ENCODE assay signal across 13 mouse cellular contexts in the genomic region with DNA sequence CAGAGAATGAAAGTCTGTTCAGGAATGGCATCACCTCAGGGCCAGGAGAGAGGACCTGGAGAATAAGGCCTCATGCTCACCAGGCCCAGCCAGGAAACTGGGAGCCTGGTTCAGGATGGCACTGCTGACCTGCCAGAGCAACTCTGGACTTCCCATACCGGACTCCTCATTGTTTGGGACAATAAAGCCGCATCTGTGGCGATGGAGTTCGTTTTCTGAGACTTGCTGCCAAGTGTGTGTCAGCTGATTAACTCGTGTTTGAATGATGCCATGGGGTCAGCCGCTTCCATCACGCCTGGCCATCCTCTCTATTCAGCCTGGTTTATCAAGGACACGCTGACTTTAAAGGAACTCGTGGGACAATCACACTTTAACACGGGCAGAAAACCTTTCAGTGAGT. TPM values are rescaled to one million over a fixed set of nuclear protein-coding genes. Genes with fewer than 3 reads are reported as not detected.
DNase-seq lines count a peak whose midpoint lies in the region.
"Had no signal": no experiment of that assay in that cellular context is flagged by ENCODE, and none has a peak within 500 bp of the region (broad histone marks: within the 10 kb centered on the region; RNA-seq: fewer than 3 reads in every experiment).

No protein-coding gene starts in this region.

- peak; percentile 34 for DNase-seq in adrenal gland, postnatal 10 days
- DNase-seq in adrenal gland, adult 18-20 months (ENCODE audit: low spot score in 2 of 2): no peak
- peak; percentile 72 for DNase-seq in layer of hippocampus, adult 11-12 months (ENCODE audit: low spot score)
- no peak for DNase-seq in layer of hippocampus, postnatal 14 days (ENCODE audit: low spot score in 2 of 2)
- DNase-seq in lung, postnatal 10 days: peak; percentile 21
- DNase-seq in lung, postnatal 14 days: no peak
- peak; percentile 84 for DNase-seq in layer of hippocampus, adult 9-11 months
- no peak for DNase-seq in urinary bladder, postnatal 10 days (ENCODE audit: low spot score)
- DNase-seq: cerebellum, adult 8-10 months; gastrocnemius, postnatal 36 days; kidney, adult 2 months; kidney, postnatal 25 days; lung, adult 18-20 months had no signal

RNA-seq across cellular contexts. Expression of gene Rnf7, which starts 14.8 kb away (rescaled TPM):
- 10 to 100 TPM; 72.7 to 86.6 TPM for total RNA-seq in adrenal gland, postnatal 10 days (2021)
- total RNA-seq in adrenal gland, adult 18-20 months (2021): 10 to 100 TPM; 78.4 to 80.0 TPM
- total RNA-seq in layer of hippocampus, postnatal 14 days (2021): 10 to 100 TPM; 46.2 to 54.1 TPM

Comparison
In these comparisons a context has a peak if more than half of its experiments do, and no peak if none do; other contexts are left out.
1. DNase-seq: peak in adrenal gland, postnatal 10 days (single experiment), layer of hippocampus, adult 11-12 months (single experiment), lung, postnatal 10 days (single experiment) and layer of hippocampus, adult 9-11 months (single experiment); none in adrenal gland, adult 18-20 months (0 of 2), layer of hippocampus, postnatal 14 days (0 of 2), lung, postnatal 14 days (single experiment) and urinary bladder, postnatal 10 days (single experiment).